Mouse (Mus musculus): ENCODE results near the gene Prdx6.
"Not testable (repeated sequence)": the region's sequence is repeated elsewhere in the genome, so short reads cannot be mapped to it uniquely, and the experiment has no call there.

The Prdx6 gene

DNA sequence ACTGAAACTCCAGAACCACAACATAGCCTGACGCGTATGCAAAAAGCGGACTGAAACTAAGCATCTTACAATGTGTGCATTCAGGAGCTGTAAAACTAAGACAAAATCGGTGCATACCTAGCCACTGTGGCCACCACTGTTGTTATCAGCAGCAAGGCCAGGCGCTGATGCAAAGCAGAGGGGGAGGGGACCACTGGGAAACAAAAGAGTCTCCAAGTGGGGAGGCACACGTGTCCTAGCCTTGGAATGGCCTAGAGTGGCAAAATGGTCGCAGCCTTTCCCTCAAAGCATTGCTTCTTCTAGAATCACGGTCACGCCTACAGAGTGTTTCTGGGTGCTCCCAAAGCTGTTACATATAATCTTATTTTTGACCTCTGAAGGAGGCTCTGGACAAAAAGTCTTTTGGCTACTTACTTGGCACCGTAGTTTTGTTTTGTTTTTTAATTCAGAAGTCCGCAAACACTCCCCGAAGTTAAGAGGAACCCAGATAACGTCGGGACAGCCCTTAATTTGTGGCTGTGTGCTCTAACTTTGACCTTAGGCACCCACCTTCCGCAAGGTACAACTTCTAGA is 902 bp downstream of the Prdx6 start:
- DNase-seq = peak; percentile 47

DNA sequence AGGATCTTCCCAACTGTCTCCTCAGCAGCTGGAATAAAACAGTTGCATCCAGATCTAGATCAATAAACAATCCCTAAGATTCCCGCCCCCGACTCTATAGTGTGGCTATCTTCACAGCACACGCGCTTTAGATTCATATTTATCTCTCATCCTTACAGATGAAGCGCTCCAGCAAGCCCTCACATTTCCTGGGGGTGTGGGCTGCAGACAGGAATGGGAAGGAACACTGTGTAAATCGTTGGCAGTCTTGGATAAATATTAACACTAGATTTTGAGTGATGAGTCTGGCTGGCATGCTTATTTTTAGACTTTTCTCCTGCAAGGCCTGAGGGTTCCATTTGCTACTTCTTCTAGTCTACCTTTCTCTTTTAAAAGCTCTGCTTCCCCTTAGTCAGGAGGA is 1.6 kb downstream of the Prdx6 start:
- peak; percentile 6 for DNase-seq

DNA sequence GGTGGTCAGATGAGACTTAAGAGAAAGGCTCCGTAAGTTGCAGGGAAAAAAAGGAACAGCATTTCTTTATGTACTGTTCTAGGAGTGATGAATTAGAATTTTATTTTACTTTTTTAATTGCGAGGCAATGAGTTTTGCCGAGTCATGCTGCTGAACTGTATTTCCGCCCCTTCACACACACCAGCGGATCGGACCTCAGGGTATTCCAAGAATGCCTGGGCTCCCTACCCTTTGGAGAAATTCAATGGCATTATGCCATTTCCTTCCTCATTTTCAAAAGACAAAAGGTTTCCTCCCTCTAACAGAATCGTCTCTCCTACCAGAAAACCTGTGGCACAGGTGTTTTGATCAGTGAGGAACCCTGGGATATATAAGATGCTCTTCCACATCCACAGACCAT is 2.3 kb downstream of the Prdx6 start:
- DNase-seq = no peak

DNA sequence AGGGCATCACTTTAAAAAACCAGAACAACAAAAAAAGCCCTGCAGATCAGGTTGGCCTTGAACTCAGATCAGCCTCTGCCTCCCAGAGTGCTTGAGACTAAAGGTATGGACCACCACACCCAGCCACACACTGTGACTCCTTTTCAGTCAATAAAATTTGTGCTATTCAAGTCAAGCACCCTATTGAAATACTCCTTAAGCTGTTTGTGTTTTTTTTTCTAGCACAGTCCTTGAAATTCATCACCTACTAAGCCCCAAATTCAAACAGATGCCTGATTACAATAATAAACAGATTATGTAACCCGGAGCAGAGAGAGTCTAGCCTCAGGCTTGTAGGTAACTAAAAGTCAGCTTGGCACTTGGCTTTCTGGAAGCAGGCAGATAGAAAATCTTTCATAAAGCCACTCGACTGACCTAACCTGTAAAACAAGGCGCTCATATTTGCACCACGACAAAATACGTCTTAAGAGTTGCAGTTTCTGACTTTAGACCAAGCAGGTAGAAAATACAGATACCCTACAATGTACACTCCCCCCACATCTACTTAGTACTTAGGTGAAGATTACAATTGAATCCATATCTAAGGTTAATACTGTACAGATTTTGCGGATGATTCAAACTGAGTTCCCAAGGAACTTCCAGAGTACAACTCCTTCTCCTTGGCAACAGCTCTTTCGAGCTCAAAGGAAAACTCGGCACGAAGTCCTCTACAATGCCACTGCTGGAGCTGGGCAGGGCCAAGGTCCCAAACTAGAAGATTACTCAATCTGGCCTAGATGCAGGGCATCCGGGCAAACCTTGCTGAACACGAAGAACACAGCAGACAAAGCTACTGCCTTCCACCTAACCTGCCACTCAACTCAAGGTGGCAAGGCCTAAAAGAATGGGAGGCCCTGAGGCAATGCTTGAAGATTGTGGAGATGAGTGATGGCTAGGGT is 3.1 kb downstream of the Prdx6 start:
- DNase-seq = peak; percentile 24

GRCm38 (mm10) chr1:161247176-161247575 is 3.8 kb downstream of the Prdx6 start:
- peak; percentile 16 for DNase-seq

GRCm38 (mm10) chr1:161237750-161238149 is 13.3 kb downstream of the Prdx6 start:
- DNase-seq = no peak

GRCm38 (mm10) chr1:161237339-161237738 is 13.7 kb downstream of the Prdx6 start:
- no peak for DNase-seq

DNA sequence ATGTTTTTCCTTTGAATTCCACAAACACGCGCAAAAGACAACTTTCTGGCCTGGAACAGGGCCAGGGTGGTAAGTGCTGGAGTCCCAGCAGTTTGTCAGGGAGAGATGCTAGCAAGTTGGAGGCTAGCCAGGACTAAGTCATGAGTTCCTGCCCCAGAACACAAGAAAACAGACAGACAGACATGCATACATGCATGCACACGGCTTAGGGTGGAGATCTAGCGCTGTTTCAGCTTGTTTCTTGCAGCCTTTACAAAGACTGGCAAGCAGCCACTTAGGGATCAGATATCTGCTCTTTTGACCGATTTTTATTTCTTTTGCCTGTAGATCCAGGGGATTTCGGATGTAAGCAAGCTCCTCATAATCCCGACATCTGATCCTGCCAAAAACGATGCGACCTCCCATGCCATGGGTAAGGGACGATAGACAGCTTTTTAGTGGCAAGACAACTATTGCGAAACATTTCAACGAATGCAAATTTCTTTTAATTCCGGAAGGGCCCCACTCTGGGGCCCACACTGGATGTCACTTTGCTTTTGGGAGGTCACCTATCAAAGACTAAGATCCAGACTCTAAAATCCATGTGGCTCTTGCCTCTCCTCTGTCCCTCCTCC is 17.7 kb downstream of the Prdx6 start:
- DNase-seq = no peak

DNA sequence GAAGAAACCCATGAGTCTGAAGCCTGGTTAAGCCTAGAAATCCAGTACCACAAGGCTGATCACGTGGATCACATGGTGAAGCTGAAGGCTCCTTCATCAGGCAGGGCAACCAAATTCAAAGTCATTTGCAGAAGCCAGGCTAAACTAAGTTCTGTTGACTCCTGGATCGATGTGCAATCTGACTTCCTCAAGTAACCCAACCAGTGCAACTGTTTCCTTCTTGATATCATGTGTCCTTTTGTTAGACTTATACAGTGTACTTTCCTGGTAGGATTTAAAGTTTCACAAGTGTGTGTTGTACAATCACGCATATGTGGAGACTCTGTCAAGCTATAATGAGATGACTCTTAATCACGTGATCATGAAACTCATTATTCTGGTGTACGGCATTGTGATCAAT is 18.8 kb downstream of the Prdx6 start:
- DNase-seq = no peak

- peak; percentile 32 for DNase-seq
These were observed 26.2 kb downstream of the Prdx6 start for GRCm38 (mm10) chr1:161224837-161225236.

DNA sequence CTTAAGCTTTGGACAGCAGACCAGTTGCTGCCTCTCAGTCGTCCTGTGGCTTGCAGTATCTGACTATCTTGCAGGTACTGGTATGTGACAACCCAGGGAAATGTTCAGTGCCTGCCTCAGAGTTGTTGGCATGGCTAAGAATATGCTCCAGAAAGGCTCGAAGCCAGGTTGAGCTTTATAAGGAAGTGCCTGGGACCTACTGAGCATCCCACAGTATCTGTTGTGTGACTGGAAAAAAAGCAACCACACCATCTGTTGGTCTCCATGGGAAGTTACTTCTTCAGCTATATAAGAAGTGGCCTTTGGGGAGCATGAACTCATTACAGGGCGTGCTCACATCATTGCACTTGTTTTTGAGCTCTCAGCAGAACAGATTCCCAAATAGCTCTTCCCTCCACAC is 31.2 kb downstream of the Prdx6 start:
- peak; percentile 4 for DNase-seq

DNA sequence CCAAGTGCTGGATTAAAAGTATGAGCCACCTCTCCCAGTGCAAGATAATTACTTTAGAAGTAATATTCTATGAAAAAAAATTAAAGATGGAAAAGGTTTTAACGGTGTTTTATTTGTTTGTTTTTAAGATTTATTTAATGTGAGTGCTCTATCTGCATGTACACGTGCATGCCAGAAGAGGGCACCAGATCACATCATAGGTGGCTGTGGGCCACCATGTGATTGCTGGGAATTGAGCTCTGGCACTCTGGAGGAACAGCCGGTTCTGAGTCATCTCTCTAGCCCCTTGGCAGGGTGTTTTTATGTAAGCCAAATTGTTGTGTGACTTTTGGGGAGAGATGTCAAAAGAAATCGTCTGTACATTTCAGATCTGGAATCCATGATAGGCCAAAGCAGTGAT is 36.6 kb downstream of the Prdx6 start:
- DNase-seq = no peak

- DNase-seq = no peak
These were observed 51.2 kb downstream of the Prdx6 start for GRCm38 (mm10) chr1:161199856-161200255.

DNA sequence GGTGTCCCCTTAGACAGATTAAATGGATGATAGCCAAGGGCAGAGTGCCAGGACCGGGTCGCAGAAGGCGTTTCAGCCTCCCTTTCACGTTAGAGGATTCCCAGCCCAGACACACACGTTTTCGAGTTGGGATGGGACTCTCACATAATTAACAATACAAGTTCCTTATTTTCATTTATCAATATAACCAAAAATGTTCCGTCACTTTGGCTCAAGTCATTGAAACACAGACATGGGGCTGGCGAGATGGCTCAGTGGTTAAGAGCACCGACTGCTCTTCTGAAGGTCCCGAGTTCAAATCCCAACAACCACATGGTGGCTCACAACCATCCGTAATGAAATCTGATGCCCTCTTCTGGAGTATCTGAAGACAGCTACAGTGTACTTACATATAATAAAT is 54.7 kb downstream of the Prdx6 start:
- not testable (repeated sequence) for DNase-seq

GRCm38 (mm10) chr1:161195541-161196351 is 55.3 kb downstream of the Prdx6 start:
- DNase-seq = peak; percentile 87

DNA sequence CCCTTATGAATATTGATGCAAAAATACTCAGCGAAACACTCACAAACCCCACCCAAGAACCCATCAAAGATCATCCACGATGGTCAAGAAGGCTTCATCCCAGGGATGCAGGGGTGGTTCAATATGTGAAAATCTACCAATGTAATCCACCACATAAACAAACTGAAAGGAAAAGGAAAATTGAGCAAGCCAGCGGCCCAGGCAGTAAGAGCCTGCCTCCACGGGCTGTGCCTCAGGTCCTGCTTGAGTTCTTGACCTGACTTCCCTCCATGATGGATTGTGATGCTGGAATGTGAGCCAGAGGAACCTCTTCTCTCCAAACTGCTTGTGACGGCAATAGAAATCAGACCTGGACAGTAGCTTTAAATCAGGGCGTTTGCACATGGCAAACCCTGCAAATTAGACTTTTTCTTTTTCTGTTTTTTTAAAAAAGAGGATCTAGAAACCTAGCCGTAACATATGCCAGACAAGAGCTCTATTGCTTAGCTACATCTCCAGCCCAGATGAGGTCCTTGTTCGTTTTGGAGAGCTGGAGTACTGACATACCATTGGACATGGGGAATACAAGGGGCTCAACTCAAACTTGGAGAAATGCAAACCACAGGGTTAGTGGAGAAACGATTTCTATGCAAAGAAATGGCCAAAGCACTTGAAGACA is 60.6 kb downstream of the Prdx6 start:
- DNase-seq = no peak

All from cerebellum, adult 9-10 months (tissue).